In the genomic region with DNA sequence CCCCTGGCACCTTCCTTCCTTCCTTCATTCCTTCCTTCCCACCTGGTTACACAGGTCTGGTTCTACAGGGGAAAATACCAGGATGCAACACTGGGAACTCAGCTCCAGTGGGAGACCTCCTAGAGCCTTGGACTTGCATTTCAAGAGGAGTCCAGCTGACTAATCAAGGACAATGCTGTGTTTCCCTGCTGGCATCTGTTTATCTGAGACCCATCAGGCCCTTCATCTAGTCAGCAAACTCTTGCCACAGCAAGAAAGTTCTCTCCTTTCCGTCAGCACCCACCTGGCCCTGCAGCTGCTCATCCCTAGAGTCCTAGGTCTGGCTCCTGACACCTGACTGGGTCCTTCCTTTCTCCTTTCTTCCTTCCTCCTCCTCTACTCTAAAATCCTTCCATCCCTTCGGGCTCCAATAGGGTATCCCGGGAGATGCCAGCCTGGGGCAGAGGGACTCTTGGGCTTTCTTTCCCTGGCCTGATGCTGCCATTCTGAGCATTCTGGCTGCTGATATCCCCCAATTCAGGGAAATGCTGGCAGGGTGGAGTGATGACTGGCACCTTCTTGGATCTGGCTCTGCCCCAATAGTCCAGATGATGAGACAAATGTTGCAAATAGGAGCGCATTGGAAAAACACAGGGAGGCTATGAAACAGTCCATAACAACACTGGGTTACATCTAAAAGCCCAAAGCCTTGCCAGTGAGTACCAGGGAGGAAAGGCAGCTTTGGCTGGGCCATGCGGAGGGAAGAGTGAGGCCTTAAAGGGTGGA, we compare ENCODE assay signal across 10 mouse cellular contexts. TPM values are rescaled to one million over a fixed set of nuclear protein-coding genes. Genes with fewer than 3 reads are reported as not detected.
A peak's percentile ranks its signal among the peaks of the same experiment; 100 is the strongest.
DNase-seq lines count a peak whose midpoint lies in the region; ATAC-seq and TF ChIP-seq lines count a peak whose summit lies in the region.
"Had no signal": no experiment of that assay in that cellular context is flagged by ENCODE, and none has a peak within 500 bp of the region (broad histone marks: within the 10 kb centered on the region; RNA-seq: fewer than 3 reads in every experiment).

No protein-coding gene starts in this region.

- 74% methylated on average over 5 of the region's 5 CpGs for WGBS in hindbrain, embryonic 14.5 days
- WGBS in hindbrain, embryonic 11.5 days, result 86% methylated on average over 5 of the region's 5 CpGs
- WGBS in liver, embryonic 13.5 days (ENCODE audit: insufficient replicate concordance), result 61% methylated on average over 5 of the region's 5 CpGs

- H3K27me3 ChIP-seq in hindbrain, embryonic 14.5 days (ENCODE audit: control insufficient read depth, insufficient read depth, low read length), result no peaks in the 10 kb centered on the region
- no peaks in the 10 kb centered on the region for H3K27me3 ChIP-seq in hindbrain, embryonic 11.5 days (ENCODE audit: control insufficient read depth, insufficient read depth, low read length)
- H3K27me3 ChIP-seq in liver, embryonic 13.5 days, result peaks cover 49% of the 10 kb centered on the region

- DNase-seq in hindbrain, embryonic 14.5 days (ENCODE audit: low spot score), result peak; percentile 40
- no peak for DNase-seq in hindbrain, embryonic 11.5 days (ENCODE audit: low spot score)
- DNase-seq in liver, embryonic 13.5 days, result no peak
- DNase-seq in kidney, adult 9 months, result no peak
- no peak for DNase-seq in urinary bladder, postnatal 25 days (ENCODE audit: low spot score)
- no peak for DNase-seq in kidney, adult 11 months
- DNase-seq: thymus, adult 18-20 months had no signal

- H3K9ac ChIP-seq in hindbrain, embryonic 14.5 days, result no peak overlapping the region
- no peak overlapping the region for H3K9ac ChIP-seq in hindbrain, embryonic 11.5 days (ENCODE audit: low read depth, low read length)
- no peak overlapping the region for H3K9ac ChIP-seq in liver, embryonic 13.5 days

- H3K4me3 ChIP-seq in hindbrain, embryonic 14.5 days (replicated peaks; ENCODE audit: low read length), result no peak overlapping the region
- no peak overlapping the region for H3K4me3 ChIP-seq in hindbrain, embryonic 11.5 days (ENCODE audit: low read depth, low read length)
- H3K4me3 ChIP-seq in brown adipose tissue, adult 24 weeks (ENCODE audit: insufficient read depth, low read depth, low read length), result peak overlapping the region; percentile 84
- peak overlapping the region; percentile 92 for H3K4me3 ChIP-seq in embryonic fibroblast, embryonic 13.5 days (ENCODE audit: insufficient read depth, low read length)
- H3K4me3 ChIP-seq in liver, embryonic 13.5 days (replicated peaks), result no peak overlapping the region
- H3K4me3 ChIP-seq: erythroblast, embryonic 14.5 days had no signal

- ATAC-seq in hindbrain, embryonic 14.5 days (ENCODE audit: low FRiP score), result no peak
- no peak for ATAC-seq in hindbrain, embryonic 11.5 days (ENCODE audit: low FRiP score)
- ATAC-seq in liver, embryonic 13.5 days (ENCODE audit: low read depth), result no peak

- no peaks in the 10 kb centered on the region; the same call in 1 of the 2 replicates for H3K36me3 ChIP-seq in hindbrain, embryonic 14.5 days (replicated peaks; ENCODE audit: control insufficient read depth, insufficient read depth)
- H3K36me3 ChIP-seq in hindbrain, embryonic 11.5 days (ENCODE audit: control insufficient read depth, insufficient read depth, low read length), result no peaks in the 10 kb centered on the region
- peaks cover 12% of the 10 kb centered on the region for H3K36me3 ChIP-seq in liver, embryonic 13.5 days

- no peak; the same call in 1 of the 2 replicates for TF ChIP-seq POLR2A in embryonic fibroblast, embryonic 13.5 days (IDR thresholded peaks at IDR 0.05; ENCODE audit: low read depth, low read length)

- no peaks in the 10 kb centered on the region for H3K9me3 ChIP-seq in hindbrain, embryonic 14.5 days (ENCODE audit: control insufficient read depth, low read length)
- no peaks in the 10 kb centered on the region for H3K9me3 ChIP-seq in hindbrain, embryonic 11.5 days (ENCODE audit: control insufficient read depth, low read length)
- no peaks in the 10 kb centered on the region for H3K9me3 ChIP-seq in liver, embryonic 13.5 days (replicated peaks)

- H3K4me2 ChIP-seq in hindbrain, embryonic 14.5 days (replicated peaks), result peak overlapping the region; percentile 98; the same call in 1 of the 2 replicates
- no peak overlapping the region for H3K4me2 ChIP-seq in hindbrain, embryonic 11.5 days (replicated peaks; ENCODE audit: low read depth, low read length)
- peak overlapping the region; percentile 74 for H3K4me2 ChIP-seq in liver, embryonic 13.5 days

- no peak for TF ChIP-seq CTCF in embryonic fibroblast, embryonic 13.5 days (IDR thresholded peaks at IDR 0.05; ENCODE audit: borderline replicate concordance, insufficient read depth, low read length)

- no peak overlapping the region for H3K27ac ChIP-seq in hindbrain, embryonic 14.5 days
- H3K27ac ChIP-seq in hindbrain, embryonic 11.5 days (ENCODE audit: low read depth, low read length), result no peak overlapping the region
- no peak overlapping the region for H3K27ac ChIP-seq in brown adipose tissue, adult 24 weeks (replicated peaks; ENCODE audit: low read depth, low read length)
- peak overlapping the region; percentile 88; the same call in 1 of the 2 replicates for H3K27ac ChIP-seq in embryonic fibroblast, embryonic 13.5 days (ENCODE audit: insufficient read depth, low read length)
- H3K27ac ChIP-seq in liver, embryonic 13.5 days, result no peak overlapping the region

- peaks cover 19% of the 10 kb centered on the region for H3K4me1 ChIP-seq in hindbrain, embryonic 14.5 days (replicated peaks; ENCODE audit: control insufficient read depth, insufficient read depth, low read length)
- H3K4me1 ChIP-seq in hindbrain, embryonic 11.5 days (replicated peaks; ENCODE audit: control insufficient read depth, insufficient read depth, low read length), result no peaks in the 10 kb centered on the region; the same call in 1 of the 2 replicates
- peaks cover 12% of the 10 kb centered on the region for H3K4me1 ChIP-seq in brown adipose tissue, adult 24 weeks (ENCODE audit: control insufficient read depth, insufficient read depth, insufficient read length, low read length)
- H3K4me1 ChIP-seq in embryonic fibroblast, embryonic 13.5 days (ENCODE audit: control insufficient read depth, insufficient read depth, low read length), result peaks cover 15% of the 10 kb centered on the region
- peaks cover 7% of the 10 kb centered on the region; the same call in 1 of the 2 replicates for H3K4me1 ChIP-seq in liver, embryonic 13.5 days (replicated peaks)

RNA-seq across cellular contexts. Expression of a gene that starts 2.7 kb away (rescaled TPM):
- polyA plus RNA-seq in hindbrain, embryonic 14.5 days (2014; fragmentation: Nextera tagmentation; extraction: Ambion mirVana), result 7.8 and 7.9 TPM in 2 replicates
- polyA plus RNA-seq in hindbrain, embryonic 11.5 days (2014; fragmentation: Nextera tagmentation; extraction: Ambion mirVana), result 5.3 and 6.0 TPM in 2 replicates
- polyA plus RNA-seq in brown adipose tissue, adult 24 weeks (2012; ENCODE audit: insufficient read depth, insufficient read length, missing spikeins), result 5.6 and 14.8 TPM in 2 replicates
- 208 and 272 TPM in 2 replicates for polyA plus RNA-seq in embryonic fibroblast, embryonic 13.5 days (2011; ENCODE audit: insufficient read length, low read depth, missing spikeins)
- polyA plus RNA-seq in liver, embryonic 13.5 days (2015; fragmentation: Nextera tagmentation; extraction: Ambion mirVana), result 4.6 and 6.1 TPM in 2 replicates

Comparison
In these comparisons a context has a peak if more than half of its experiments do, and no peak if none do; other contexts are left out.
1. H3K4me3 ChIP-seq: peak in brown adipose tissue, adult 24 weeks (single experiment) and embryonic fibroblast, embryonic 13.5 days (single experiment); none in hindbrain, embryonic 14.5 days (single experiment), hindbrain, embryonic 11.5 days (single experiment) and liver, embryonic 13.5 days (single experiment).
2. RNA of a gene that starts 2.7 kb away (polyA plus RNA-seq): 208 to 272 TPM in embryonic fibroblast, embryonic 13.5 days; 5.6 to 14.8 TPM in brown adipose tissue, adult 24 weeks, 7.8 to 7.9 TPM in hindbrain, embryonic 14.5 days, 5.3 to 6.0 TPM in hindbrain, embryonic 11.5 days and 4.6 to 6.1 TPM in liver, embryonic 13.5 days; every median in the first group is over 10 times any median in the second.